Mouse (Mus musculus) liver, embryonic 12.5 days (tissue): ENCODE data around the gene Brdt. TPM values are rescaled to one million over a fixed set of nuclear protein-coding genes. Genes with fewer than 3 reads are reported as not detected.
A peak's percentile ranks its signal among the peaks of the same experiment; 100 is the strongest.

Experiments
- ATAC-seq: fragments of 200-750 bp; cut with Nextera tagmentation; 2 replicates; pipeline ENCODE4 v1.8.0; 2017; ENCODE audit warnings: moderate number of reproducible peaks, mild to moderate bottlenecking, moderate library complexity
- H3K27ac ChIP-seq: fragments of 300-500 bp; sonication (generic); 2 replicates; pipeline ENCODE4 v1.5.1; 2016; ENCODE audit warnings: mild to moderate bottlenecking
- H3K27me3 ChIP-seq: fragments of 300-500 bp; sonication (generic); replicated peaks from 2 replicates; pipeline ENCODE4 v1.6.1; 2016; ENCODE audit warnings: mild to moderate bottlenecking, moderate library complexity
- H3K36me3 ChIP-seq: fragments of 300-500 bp; sonication (generic); 2 replicates; pipeline ENCODE4 v1.6.1; 2016; ENCODE audit warnings: mild to moderate bottlenecking, moderate library complexity
- H3K4me1 ChIP-seq: fragments of 300-500 bp; sonication (generic); 2 replicates; pipeline ENCODE4 v1.6.1; 2016
- H3K4me2 ChIP-seq: fragments of 300-500 bp; sonication (generic); 2 replicates; pipeline ENCODE4 v1.6.1; 2016; ENCODE audit warnings: mild to moderate bottlenecking, moderate library complexity
- H3K4me3 ChIP-seq: fragments of 300-500 bp; sonication (generic); 2 replicates; pipeline ENCODE4 v1.5.1; 2016; ENCODE audit warnings: mild to moderate bottlenecking, moderate library complexity
- H3K9ac ChIP-seq: fragments of 300-500 bp; sonication (generic); 2 replicates; pipeline ENCODE4 v1.6.1; 2016; ENCODE audit warnings: mild to moderate bottlenecking, moderate library complexity
- H3K9me3 ChIP-seq: fragments of 300-500 bp; sonication (generic); replicated peaks from 2 replicates; pipeline ENCODE4 v1.6.1; 2016; ENCODE audit warnings: mild to moderate bottlenecking, moderate library complexity
- WGBS: fragments of 180-500 bp; shearing (Covaris S2); methylation state at CpG from one replicate; pipeline ENCODE4 v1.1.7; 2016; ENCODE audit not compliant: insufficient replicate concordance; 5-methylcytosine and 5-hydroxymethylcytosine counted together
- polyA plus RNA-seq: library from polyadenylated mRNA; unstranded; fragments of >200 nt; fragmentation: Nextera tagmentation; extraction: Ambion mirVana; gene quantifications from 2 replicates; pipeline ENCODE4 v1.2.1, GENCODE M21; 2016

Gene Brdt
- 0.20 and 0.24 TPM in 2 replicates for polyA plus RNA-seq

DNA sequence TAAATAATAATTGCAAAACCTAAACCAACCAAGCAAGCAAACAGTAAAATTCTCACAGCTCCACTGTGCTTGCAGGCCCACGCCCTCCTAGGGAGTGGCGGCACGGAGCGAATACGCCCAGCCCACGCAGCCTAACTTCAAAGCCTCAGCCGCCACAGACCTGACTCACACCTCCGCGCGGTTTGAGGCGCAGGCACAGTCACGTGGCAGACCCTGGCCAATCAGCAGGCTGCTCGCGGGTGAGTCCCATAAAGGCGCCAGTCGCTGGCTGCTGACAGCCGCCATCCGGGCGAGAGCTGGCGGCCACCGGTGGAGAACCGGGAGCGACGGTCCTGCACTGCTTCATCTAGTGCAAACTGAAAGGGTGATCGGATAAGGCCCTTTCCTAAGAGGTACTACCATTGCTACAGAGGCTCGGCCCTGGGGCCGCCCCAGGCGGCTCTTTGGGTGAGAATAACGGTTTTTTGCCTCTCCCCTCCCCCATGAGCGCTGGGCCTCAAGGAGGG is at the start of gene Brdt:
Gene Brdt, plus strand, starts transcription at position 244 of the 506 bp plus-strand sequence.
- Histone ChIP-seq H3K4me1 (no peaks in the 10 kb centered on the region), H3K9ac (no peak within 1 kb of the TSS), H3K27ac (no peak within 1 kb of the TSS), H3K9me3 (0 out of 2 replicates have a peak, but pooled peaks cover 4% of the 10 kb centered on the region), H3K4me2 (no peak within 1 kb of the TSS), H3K4me3 (no peak within 1 kb of the TSS), H3K27me3 (peaks cover 3% of the 10 kb centered on the region; the same call in 1 of the 2 replicates), H3K36me3 (no peaks in the 10 kb centered on the region)
- no peak for ATAC-seq
- WGBS: 79% methylated on average over 30 of the region's 30 CpGs

DNA sequence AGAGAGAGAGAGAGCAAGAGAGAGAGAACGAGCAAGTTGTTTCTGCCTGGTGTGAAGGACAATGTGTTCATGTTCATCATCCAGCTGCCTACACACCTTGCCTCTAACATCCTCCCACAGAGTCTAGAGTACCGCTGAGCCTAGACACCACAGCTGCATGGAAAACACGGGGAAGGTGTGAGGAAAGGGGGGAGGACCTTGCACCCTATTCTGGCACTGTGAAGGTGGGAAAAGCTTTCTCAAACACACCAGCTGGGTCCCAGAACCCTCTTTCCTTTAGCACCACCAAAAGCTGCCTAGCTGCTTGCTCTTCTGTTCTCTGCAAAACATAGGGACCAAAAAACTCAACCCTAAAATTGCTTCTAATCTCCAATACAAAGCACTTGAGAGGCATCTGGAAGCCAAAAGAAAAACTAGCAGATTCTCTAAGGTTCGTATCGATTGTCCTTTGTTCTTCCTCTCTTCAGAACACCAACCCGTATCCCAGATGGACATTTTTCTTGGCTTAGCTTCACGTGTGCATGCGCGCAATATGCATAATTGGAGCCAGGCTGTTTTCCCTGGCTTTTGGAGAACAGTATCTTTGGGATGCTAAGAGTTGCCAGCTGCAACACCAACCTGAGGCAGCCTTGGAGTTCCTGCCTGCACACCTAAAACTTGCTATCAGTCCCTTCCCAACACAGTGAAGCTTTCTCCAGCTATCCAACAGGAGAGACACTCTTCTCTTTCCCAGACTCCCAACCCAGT is 48.2 kb upstream of the Brdt start:
- H3K27ac ChIP-seq: no peak overlapping the region
- H3K9ac ChIP-seq: no peak overlapping the region
- ATAC-seq: no peak
- H3K27me3 ChIP-seq: no peaks in the 10 kb centered on the region
- peaks cover 18% of the 10 kb centered on the region for H3K4me1 ChIP-seq
- no peak overlapping the region for H3K4me2 ChIP-seq
- no peak overlapping the region for H3K4me3 ChIP-seq
- H3K9me3 ChIP-seq: 0 out of 2 replicates have a peak, but pooled peaks cover 7% of the 10 kb centered on the region
- WGBS: 68% methylated on average over 9 of the region's 9 CpGs
- H3K36me3 ChIP-seq: peaks cover 14% of the 10 kb centered on the region

DNA sequence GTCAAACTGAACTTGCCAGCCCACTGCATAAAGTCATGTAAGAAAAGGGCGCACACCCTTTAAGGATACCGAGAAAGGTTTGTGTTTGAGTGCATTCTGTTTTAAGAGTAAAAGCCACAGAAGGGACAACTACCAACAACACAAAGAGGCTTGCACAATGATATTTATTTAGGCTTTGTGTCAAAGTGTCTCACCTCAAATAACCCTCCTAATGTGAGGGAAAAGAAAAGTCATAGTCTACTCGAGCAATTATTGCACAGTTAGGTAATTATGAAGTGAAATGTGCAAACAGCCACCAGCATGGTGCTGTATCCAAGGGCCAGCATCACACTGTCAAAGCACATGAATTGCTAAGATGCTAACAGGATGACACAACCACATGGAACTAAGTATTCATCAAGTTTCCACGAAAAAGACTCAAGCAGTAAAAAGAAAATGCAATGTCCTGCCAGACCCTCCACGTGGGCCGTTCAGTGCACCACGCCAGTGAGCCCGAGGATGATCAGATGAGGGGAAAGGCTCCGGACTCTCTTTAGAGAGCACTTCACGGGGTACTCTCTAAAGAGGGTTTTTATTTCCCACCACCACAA is 46.9 kb upstream of the Brdt start:
- peaks cover 27% of the 10 kb centered on the region for H3K4me1 ChIP-seq
- no peak overlapping the region for H3K9ac ChIP-seq
- WGBS: 65% methylated on average over 10 of the region's 10 CpGs
- H3K27me3 ChIP-seq: no peaks in the 10 kb centered on the region
- H3K9me3 ChIP-seq: 0 out of 2 replicates have a peak, but pooled peaks cover 7% of the 10 kb centered on the region
- H3K4me3 ChIP-seq: no peak overlapping the region
- H3K27ac ChIP-seq: no peak overlapping the region
- H3K4me2 ChIP-seq: no peak overlapping the region
- peaks cover 14% of the 10 kb centered on the region for H3K36me3 ChIP-seq
- no peak for ATAC-seq

DNA sequence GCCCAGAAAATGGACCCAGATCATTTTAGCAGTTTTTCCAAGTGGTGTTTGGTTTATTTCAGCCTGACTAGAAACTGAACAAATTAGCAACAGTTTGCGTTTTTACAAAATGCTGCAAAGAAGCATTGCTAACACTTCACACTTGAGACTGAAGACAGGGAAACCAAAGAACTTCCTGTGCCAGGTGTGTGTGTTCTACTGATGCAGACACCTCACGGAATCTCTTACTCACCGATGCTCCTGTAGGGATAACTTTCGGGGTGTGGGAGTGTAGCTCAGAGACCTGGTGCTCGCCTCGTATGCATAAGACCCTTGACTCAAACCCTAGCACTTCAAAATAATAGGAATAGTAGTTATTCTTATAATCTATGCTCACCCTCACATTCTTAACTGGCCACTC is 45.4 kb upstream of the Brdt start:
- no peak for ATAC-seq
- H3K4me3 ChIP-seq: no peak overlapping the region
- peaks cover 8% of the 10 kb centered on the region for H3K36me3 ChIP-seq
- H3K9ac ChIP-seq: no peak overlapping the region
- peaks cover 14% of the 10 kb centered on the region for H3K27me3 ChIP-seq
- H3K4me2 ChIP-seq: no peak overlapping the region
- 0 out of 2 replicates have a peak, but pooled peaks cover 2% of the 10 kb centered on the region for H3K9me3 ChIP-seq
- peaks cover 32% of the 10 kb centered on the region for H3K4me1 ChIP-seq
- 73% methylated on average over 6 of the region's 6 CpGs for WGBS
- H3K27ac ChIP-seq: no peak overlapping the region

DNA sequence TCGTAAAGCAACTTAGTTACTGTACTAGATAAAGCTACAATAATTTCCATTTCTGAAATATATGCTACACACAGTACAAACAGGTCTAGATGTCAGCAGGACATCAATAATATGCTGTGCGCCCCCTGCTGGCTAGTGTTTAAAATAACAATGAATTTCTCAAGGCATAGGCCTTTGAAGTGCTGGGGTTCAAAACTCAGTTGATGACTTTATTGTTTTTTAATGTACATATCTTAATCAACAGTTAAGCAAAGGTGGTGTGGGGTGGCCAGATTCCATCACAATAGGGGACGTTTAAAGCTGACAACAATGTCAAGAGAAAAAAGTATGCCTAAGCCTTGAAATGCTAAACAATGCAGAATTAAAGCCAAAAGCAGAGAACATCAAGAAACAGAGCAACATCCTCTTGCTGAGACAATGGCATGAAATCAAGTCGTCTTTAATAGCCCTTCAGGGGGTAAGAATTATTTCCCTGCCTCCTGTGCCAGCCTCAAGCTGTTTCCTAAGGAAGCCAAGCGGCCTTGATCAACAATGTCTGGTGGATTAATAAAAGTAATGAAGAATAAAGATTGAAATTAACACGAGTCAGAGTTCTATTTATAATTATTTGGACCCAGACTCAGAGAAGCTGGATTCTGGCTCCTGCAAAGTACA is 43.6 kb upstream of the Brdt start:
- Histone ChIP-seq H3K27ac (peak overlapping the region; percentile 78), H3K9ac (peak overlapping the region; percentile 84; the same call in 1 of the 2 replicates), H3K9me3 (no peaks in the 10 kb centered on the region), H3K27me3 (peaks cover 25% of the 10 kb centered on the region), H3K4me1 (peaks cover 32% of the 10 kb centered on the region), H3K36me3 (no peaks in the 10 kb centered on the region), H3K4me2 (peak overlapping the region; percentile 98), H3K4me3 (peak overlapping the region; percentile 82)
- no peak for ATAC-seq
- WGBS: 22% methylated on average over 6 of the region's 6 CpGs

DNA sequence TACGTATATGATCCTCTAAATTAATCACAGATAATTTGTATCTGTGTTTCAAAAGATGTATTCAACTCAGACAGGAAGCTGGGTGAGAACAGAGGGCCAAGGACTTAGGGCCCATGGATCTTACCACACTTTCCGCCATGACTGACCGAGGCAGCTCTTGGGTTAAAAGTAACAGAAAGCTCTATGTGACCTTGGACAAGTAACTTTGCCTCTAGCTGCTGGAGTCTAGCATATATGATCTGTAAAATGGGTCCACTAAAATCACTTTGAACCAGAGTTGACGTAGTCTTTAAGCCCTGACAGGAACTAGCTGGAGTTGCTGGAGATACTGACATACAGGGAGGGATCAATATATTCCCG is 43.1 kb upstream of the Brdt start:
- 26% methylated on average over 5 of the region's 5 CpGs for WGBS
- no peaks in the 10 kb centered on the region for H3K9me3 ChIP-seq
- H3K9ac ChIP-seq: peak overlapping the region; percentile 84
- no peak for ATAC-seq
- peak overlapping the region; percentile 82 for H3K4me3 ChIP-seq
- H3K27me3 ChIP-seq: peaks cover 25% of the 10 kb centered on the region
- peak overlapping the region; percentile 98 for H3K4me2 ChIP-seq
- H3K27ac ChIP-seq: peak overlapping the region; percentile 78
- peaks cover 32% of the 10 kb centered on the region for H3K4me1 ChIP-seq
- no peaks in the 10 kb centered on the region for H3K36me3 ChIP-seq

DNA sequence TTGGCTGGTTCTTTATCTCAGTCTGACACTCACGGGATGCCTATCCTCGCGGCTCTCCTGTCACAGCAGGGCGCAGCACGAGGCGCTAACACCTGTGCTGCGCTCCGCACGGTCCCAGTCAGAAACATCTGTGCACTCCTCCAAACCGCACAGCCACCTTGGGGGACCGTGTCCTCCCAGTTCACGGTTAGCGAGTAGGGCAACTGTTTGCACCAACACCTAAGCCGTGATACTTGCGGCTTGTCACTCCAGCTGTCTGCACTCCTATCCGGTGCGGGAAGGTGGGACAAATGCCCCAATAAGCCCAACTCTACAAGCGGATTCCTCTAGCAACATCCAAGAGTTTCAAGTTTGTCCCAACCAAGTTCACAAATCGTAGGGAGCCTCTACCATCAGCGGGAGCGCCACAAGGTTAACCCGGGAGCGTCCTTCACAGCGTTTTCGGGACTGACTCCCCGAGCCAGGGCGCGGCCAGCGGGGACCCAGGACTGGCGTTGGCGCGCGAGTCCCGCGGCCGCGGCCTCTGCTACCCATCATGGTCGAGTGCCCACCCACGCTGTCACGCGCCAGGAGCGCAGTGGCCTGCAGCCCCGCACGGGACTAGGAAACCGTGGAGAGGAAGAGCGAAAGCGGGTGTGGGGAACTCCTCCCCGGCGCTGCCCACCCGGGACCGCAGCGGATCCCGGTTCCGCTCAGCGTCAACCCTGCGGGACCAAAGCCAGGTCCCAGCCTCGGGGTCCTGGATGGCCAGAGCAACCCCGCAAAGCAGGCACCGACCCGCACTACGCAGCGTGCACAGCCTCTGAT is 42.3 kb upstream of the Brdt start:
- Histone ChIP-seq H3K27me3 (peaks cover 25% of the 10 kb centered on the region), H3K4me1 (peaks cover 28% of the 10 kb centered on the region), H3K4me2 (peak overlapping the region; percentile 98), H3K9me3 (no peaks in the 10 kb centered on the region), H3K4me3 (peak overlapping the region; percentile 82), H3K9ac (peak overlapping the region; percentile 84), H3K27ac (peak overlapping the region; percentile 78), H3K36me3 (no peaks in the 10 kb centered on the region)
- peak; percentile 73 for ATAC-seq
- WGBS: 1% methylated on average over 62 of the region's 62 CpGs

DNA sequence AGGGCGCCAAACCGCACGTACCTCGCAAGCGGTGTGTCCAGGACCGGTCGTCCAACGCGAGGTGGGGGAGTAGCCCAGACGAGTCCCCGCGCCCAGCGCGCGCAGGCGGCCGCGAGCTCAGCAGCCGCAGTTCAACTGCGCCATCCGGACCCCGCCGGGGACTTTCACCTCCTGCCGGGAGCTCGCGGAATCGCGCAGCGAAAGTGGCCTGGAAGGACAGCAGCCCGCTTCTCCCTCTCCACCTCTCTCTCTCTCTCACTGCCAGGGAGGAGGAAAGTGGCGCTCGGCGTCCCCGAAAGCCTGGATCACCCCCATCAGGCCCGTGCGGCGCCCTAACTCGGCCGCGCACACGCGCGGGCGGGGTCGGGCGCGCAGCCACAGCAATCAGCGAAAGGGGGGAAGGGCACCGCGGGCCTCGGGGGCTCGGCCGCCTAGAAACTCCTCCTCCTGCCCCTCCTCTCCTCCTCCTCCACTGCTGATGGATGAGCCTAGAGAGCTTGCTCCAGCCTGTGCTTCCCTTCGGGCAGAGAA is 41.7 kb upstream of the Brdt start, which contains the start of gene Tgfbr3:
Gene Tgfbr3, minus strand, starts transcription at position 396 of the 531 bp plus-strand sequence.
- ATAC-seq: peak; percentile 80
- Histone ChIP-seq H3K27ac (peak within 1 kb of the TSS; percentile 78), H3K4me1 (peaks cover 24% of the 10 kb centered on the region), H3K9ac (peak within 1 kb of the TSS; percentile 84), H3K4me2 (peak within 1 kb of the TSS; percentile 98), H3K4me3 (peak within 1 kb of the TSS; percentile 82), H3K9me3 (no peaks in the 10 kb centered on the region), H3K27me3 (peaks cover 25% of the 10 kb centered on the region), H3K36me3 (no peaks in the 10 kb centered on the region)
- under 1% methylated on average over 39 of the region's 54 CpGs for whole genome bisulfite sequencing

DNA sequence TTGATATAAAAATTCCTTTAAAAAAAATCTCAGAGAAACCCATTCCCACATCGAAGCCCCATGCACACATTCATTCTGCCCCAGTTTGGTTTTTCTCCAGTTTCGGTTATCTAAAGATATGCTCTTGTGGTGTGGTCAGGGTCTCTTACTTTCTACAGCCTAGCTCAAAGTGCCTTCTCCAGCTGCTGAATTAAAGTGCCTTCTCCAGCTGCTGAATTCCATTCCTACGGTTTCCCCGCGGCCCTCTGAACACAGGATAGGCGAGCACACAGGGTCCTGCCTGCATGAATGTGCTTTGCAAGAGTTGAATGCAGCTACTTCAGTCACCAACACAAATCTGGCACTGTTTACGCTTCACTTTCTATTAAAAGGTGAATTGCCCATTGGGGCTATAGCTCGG is 41.0 kb upstream of the Brdt start:
- H3K4me1 ChIP-seq: peaks cover 22% of the 10 kb centered on the region
- no peak overlapping the region for H3K9ac ChIP-seq
- WGBS: 48% methylated on average over 8 of the region's 8 CpGs
- H3K27me3 ChIP-seq: peaks cover 25% of the 10 kb centered on the region
- no peak overlapping the region for H3K27ac ChIP-seq
- peak overlapping the region; percentile 82 for H3K4me3 ChIP-seq
- peak overlapping the region; percentile 98 for H3K4me2 ChIP-seq
- H3K9me3 ChIP-seq: no peaks in the 10 kb centered on the region
- no peak for ATAC-seq
- no peaks in the 10 kb centered on the region for H3K36me3 ChIP-seq

DNA sequence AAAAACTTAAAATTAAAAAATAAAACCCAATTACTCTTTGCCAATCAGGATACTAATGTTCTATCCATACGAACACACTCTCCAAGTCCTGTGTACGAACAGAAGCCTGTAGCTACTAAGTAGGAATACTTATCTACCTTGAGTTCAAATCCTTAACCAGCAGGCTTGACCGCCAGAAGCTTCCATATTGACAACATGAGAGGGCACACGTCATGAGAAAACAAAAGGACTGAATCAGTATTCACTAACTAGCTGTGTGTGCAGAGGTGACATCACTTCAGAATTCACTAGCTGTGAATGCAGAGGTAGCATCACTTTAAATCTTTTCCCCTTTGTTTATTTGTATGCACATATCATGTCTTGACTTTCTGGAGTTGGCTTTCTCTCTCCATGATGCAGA is 36.9 kb upstream of the Brdt start:
- no peak for ATAC-seq
- Histone ChIP-seq H3K4me1 (peaks cover 20% of the 10 kb centered on the region), H3K27ac (no peak overlapping the region), H3K9me3 (no peaks in the 10 kb centered on the region), H3K27me3 (peaks cover 25% of the 10 kb centered on the region), H3K36me3 (no peaks in the 10 kb centered on the region), H3K4me3 (no peak overlapping the region), H3K9ac (no peak overlapping the region), H3K4me2 (no peak overlapping the region)
- WGBS: 78% methylated on average over 4 of the region's 4 CpGs
